Mouse (Mus musculus): ENCODE measurements around the gene Gramd1b. TPM values are rescaled to one million over a fixed set of nuclear protein-coding genes. Genes with fewer than 3 reads are reported as not detected.

Gene Gramd1b
- polyA plus RNA-seq, 1 experiment = 117 TPM

DNA sequence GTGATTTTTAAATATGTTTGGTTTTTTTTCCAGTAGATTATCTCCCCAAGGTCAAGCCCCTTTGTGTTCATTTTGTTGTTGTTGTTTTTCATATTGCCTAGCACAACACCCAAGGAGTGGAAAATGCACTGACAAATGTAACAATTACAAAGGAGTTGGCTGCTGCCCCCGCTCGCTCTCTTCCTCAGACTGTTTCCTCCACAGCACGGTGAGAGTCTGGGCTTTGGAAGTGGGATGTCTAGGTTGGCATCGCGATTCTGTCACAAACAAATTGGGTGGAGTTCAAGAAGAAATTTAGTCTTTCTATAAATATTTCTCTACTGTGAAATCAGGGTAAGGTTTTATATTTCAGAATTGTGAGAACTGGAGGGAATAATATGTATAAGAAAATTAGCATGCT, 26.6 kb upstream of the Gramd1b start:
- no peak overlapping the region for H3K4me3 ChIP-seq (ENCODE audit: insufficient read depth, low read depth, low read length)
- H3K4me1 ChIP-seq (ENCODE audit: control insufficient read depth, insufficient read depth, low read length) = peaks cover 7% of the 10 kb centered on the region; the same call in 1 of the 2 replicates
- 50% methylated on average over 5 of the region's 5 CpGs for WGBS

DNA sequence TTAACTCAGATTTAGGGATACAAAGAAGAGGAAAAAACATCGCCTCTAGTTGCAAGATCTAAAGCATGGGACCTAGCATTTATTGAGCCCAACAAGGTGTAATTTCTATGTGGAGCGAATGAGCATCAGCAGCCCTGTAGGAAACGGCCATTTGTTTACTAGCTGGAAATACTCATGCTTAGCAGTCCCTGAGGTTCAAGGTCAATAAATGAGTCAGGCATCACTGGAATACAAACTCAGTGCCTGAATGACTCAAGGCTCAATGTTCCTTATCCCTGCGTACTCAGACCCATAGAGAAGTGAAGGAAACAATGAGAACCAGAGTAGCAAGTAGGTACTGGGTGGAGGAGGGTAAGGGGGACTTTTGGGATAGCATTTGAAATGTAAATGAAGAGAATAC, 25.2 kb upstream of the Gramd1b start:
- TF ChIP-seq CTCF (IDR thresholded peaks at IDR 0.05; ENCODE audit: insufficient read depth, low read depth, low read length) = no peak
- TF ChIP-seq POLR2A (IDR thresholded peaks at IDR 0.05; ENCODE audit: insufficient read depth, low read depth, low read length) = no peak
- H3K4me1 ChIP-seq (ENCODE audit: control insufficient read depth, insufficient read depth, low read length) = peaks cover 7% of the 10 kb centered on the region; the same call in 1 of the 2 replicates
- no peak overlapping the region for H3K4me3 ChIP-seq (ENCODE audit: insufficient read depth, low read depth, low read length)
- 76% methylated on average over 4 of the region's 4 CpGs for WGBS
- H3K27ac ChIP-seq (ENCODE audit: insufficient read depth, low read depth, low read length) = no peak overlapping the region

More for the DNA sequence above, 26.6 kb upstream of the Gramd1b start:
- no peak overlapping the region for H3K27ac ChIP-seq (ENCODE audit: insufficient read depth, low read depth, low read length)
- no peak for TF ChIP-seq CTCF (IDR thresholded peaks at IDR 0.05; ENCODE audit: insufficient read depth, low read depth, low read length)
- TF ChIP-seq POLR2A (IDR thresholded peaks at IDR 0.05; ENCODE audit: insufficient read depth, low read depth, low read length) = no peak

DNA sequence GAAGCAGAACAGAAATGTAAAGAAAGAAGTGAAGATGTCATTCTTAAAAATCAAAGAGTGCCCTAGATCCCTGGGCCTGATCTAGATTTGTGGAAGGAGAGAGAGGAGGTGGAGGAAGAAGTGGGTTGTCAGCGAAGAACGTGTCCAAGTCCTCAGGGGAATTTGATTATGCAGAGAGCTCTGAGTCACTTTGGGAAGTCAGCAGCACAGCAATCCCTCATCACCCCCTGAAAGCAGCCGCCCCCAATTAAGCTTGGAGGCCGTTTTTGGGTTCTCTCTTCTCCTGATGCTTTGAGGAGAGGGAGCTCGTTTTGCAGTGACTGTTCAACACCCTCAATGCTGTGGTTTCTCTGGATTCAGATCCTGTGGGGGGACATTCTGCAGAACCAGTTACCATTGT, 24.1 kb upstream of the Gramd1b start:
- Histone ChIP-seq H3K27ac (ENCODE audit: insufficient read depth, low read depth, low read length) (no peak overlapping the region; the same call in 1 of the 2 replicates), H3K4me1 (ENCODE audit: control insufficient read depth, insufficient read depth, low read length) (peaks cover 7% of the 10 kb centered on the region; the same call in 1 of the 2 replicates), H3K4me3 (ENCODE audit: insufficient read depth, low read depth, low read length) (no peak overlapping the region)
- TF ChIP-seq CTCF (IDR thresholded peaks at IDR 0.05; ENCODE audit: insufficient read depth, low read depth, low read length) (no peak), POLR2A (IDR thresholded peaks at IDR 0.05; ENCODE audit: insufficient read depth, low read depth, low read length) (no peak)
- 20% methylated on average over 5 of the region's 5 CpGs for WGBS

DNA sequence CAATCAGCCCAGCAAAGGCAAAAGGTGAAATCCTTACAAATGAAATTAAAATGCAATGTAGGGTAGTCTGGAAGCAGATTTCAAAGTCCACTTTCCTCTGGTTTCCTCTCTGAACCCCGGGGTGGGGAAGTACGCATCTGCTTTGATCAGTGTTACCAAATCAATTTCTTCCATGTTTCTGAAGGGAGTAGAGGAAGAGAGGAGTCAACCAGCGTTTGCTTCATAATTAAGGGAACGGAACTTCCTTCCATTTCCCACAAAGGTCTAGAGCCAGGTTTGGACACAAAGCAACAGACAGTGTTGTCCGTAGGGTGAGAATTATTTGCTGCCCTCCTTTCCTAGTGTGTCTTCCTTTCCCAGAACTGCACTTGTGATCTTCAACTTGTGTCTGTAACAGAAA, 16.7 kb upstream of the Gramd1b start:
- Histone ChIP-seq H3K27ac (ENCODE audit: insufficient read depth, low read depth, low read length) (no peak overlapping the region), H3K4me3 (ENCODE audit: insufficient read depth, low read depth, low read length) (no peak overlapping the region), H3K4me1 (ENCODE audit: control insufficient read depth, insufficient read depth, low read length) (peaks cover 4% of the 10 kb centered on the region)
- 91% methylated on average over 5 of the region's 5 CpGs for WGBS
- TF ChIP-seq CTCF (IDR thresholded peaks at IDR 0.05; ENCODE audit: insufficient read depth, low read depth, low read length) (no peak), POLR2A (IDR thresholded peaks at IDR 0.05; ENCODE audit: insufficient read depth, low read depth, low read length) (no peak)

DNA sequence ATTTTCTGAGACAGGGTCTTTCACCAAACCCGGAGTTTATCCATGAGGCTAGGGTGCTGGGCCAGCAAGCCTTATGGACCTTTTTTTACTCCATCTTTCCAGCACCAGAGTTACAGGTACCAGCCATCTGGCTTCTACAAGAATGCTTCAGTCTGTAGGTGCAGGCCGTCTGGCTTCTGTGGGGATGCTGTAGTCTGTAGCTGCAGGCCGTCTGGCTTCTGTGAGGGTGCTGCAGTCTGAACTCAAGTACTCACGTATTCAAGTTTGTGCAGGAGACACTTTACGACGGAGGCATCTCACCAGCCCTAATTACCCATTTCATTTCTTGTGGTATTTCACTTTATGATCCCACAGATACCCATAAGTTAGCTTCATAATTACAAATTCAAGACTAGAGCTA, 14.0 kb upstream of the Gramd1b start:
- no peak for TF ChIP-seq CTCF (IDR thresholded peaks at IDR 0.05; ENCODE audit: insufficient read depth, low read depth, low read length)
- Histone ChIP-seq H3K27ac (ENCODE audit: insufficient read depth, low read depth, low read length) (no peak overlapping the region), H3K4me1 (ENCODE audit: control insufficient read depth, insufficient read depth, low read length) (peaks cover 4% of the 10 kb centered on the region), H3K4me3 (ENCODE audit: insufficient read depth, low read depth, low read length) (no peak overlapping the region)
- 95% methylated on average over 6 of the region's 6 CpGs for WGBS

DNA sequence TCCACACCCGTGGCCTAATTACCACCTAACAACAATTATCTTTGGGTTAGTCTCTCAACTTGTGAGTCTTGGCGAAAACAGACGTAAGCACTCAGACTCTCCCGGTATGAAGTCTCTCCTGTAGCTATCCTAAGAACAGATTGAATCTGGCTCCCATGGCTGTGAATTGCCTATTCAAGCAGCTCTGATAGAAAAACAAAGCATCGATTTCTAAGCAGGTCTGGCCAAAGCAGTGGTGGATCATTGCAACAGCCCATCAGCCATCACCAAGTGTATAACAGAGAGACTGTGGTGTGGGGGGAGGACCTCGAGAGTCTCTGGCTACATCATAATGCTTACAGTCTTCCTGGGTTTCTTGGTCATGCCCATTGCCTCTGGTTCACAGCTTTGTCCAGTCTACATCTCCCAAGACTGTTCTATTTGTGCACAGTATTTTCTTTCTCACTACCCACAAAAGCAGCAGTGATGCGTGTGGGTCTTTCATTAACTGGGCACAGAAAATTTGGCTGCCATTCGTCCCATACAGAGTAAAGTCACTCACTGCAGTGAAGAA, 8.5 kb upstream of the Gramd1b start:
- 54% methylated on average over 8 of the region's 8 CpGs for WGBS
- Histone ChIP-seq H3K27ac (ENCODE audit: insufficient read depth, low read depth, low read length) (no peak overlapping the region), H3K4me3 (ENCODE audit: insufficient read depth, low read depth, low read length) (no peak overlapping the region), H3K4me1 (ENCODE audit: control insufficient read depth, insufficient read depth, low read length) (peaks cover 3% of the 10 kb centered on the region; the same call in 1 of the 2 replicates)
- no peak for TF ChIP-seq POLR2A (IDR thresholded peaks at IDR 0.05; ENCODE audit: insufficient read depth, low read depth, low read length)
- TF ChIP-seq CTCF (IDR thresholded peaks at IDR 0.05; ENCODE audit: insufficient read depth, low read depth, low read length) = no peak

DNA sequence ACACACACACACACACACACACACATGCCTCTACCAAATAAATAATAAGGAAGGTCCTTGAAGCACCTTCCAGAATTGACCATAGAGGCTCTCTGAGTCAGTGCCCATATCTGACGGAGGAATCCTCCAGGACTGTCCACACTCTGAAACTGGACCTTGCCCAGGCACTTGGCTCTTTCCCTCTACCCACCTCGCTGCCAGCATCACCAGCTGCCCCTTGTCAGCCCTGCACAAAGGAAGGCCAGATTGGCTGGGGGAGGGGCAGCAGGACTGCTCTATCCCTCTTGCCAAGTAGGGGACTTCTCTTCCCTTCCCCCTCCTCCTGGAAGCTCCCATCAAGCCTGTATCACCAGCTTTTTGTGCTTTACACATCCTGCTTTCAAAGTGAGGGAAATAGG, 6.5 kb upstream of the Gramd1b start:
- 46% methylated on average over 2 of the region's 2 CpGs for WGBS
- Histone ChIP-seq H3K4me3 (ENCODE audit: insufficient read depth, low read depth, low read length) (no peak overlapping the region), H3K27ac (ENCODE audit: insufficient read depth, low read depth, low read length) (no peak overlapping the region), H3K4me1 (ENCODE audit: control insufficient read depth, insufficient read depth, low read length) (peaks cover 3% of the 10 kb centered on the region; the same call in 1 of the 2 replicates)
- TF ChIP-seq CTCF (IDR thresholded peaks at IDR 0.05; ENCODE audit: insufficient read depth, low read depth, low read length) (no peak), POLR2A (IDR thresholded peaks at IDR 0.05; ENCODE audit: insufficient read depth, low read depth, low read length) (no peak)

DNA sequence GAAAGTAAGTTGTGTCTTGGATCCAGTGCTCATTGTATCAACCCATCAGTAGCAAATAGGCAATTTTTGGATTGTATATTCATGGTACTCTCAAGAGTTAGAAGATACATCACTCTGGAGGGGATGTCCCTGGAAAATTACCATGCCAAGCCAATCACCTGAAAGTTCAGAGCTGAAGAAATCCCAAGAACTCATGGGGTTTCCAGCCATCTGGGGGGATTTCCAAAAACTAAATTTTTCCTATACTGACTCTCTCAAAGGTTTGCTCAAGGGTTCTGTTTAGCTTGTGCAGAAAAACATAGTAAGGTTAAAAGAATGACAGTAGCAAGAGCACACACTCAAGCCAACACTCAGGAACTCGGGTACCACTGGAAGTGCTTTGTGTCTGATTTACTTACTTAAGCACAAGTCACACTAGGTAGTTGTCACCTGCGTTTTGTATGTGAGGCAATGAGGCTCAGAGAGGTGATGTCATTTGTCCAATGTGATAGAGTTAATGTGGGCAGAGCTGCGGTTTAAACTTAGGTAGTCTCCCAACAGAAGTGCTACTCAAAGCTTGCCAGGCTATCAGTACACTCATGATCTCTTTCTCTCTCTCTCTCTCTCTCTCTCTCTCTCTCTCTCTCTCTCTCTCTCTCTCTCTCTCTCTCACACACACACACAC, 6.0 kb upstream of the Gramd1b start:
- H3K4me1 ChIP-seq (ENCODE audit: control insufficient read depth, insufficient read depth, low read length) = peaks cover 3% of the 10 kb centered on the region; the same call in 1 of the 2 replicates
- TF ChIP-seq POLR2A (IDR thresholded peaks at IDR 0.05; ENCODE audit: insufficient read depth, low read depth, low read length) = no peak
- TF ChIP-seq CTCF (IDR thresholded peaks at IDR 0.05; ENCODE audit: insufficient read depth, low read depth, low read length) = no peak
- no peak overlapping the region for H3K4me3 ChIP-seq (ENCODE audit: insufficient read depth, low read depth, low read length)
- 80% methylated on average over 3 of the region's 3 CpGs for WGBS
- H3K27ac ChIP-seq (ENCODE audit: insufficient read depth, low read depth, low read length) = no peak overlapping the region

DNA sequence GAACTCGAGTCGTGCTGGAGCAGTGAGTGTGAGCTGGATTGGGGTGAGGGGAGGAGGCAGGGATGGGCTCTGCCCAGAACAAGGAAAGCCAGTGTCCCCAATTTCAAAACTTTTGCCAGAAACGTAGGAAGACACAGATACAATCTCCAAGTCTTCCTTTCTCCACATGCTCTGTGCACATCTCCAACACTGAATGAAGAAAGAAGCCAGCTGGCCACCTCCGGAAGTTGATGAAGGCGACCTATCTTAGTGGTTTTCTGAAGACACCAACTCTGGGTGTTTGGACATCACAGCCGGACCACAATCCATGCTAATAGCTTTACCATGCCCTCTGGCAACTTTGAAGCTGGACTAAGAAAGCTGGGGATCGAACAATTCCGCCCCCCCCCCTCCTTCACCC, 647 bp downstream of the Gramd1b start:
- no peak overlapping the region for H3K27ac ChIP-seq (ENCODE audit: insufficient read depth, low read depth, low read length)
- TF ChIP-seq POLR2A (IDR thresholded peaks at IDR 0.05; ENCODE audit: insufficient read depth, low read depth, low read length) (no peak), CTCF (IDR thresholded peaks at IDR 0.05; ENCODE audit: insufficient read depth, low read depth, low read length) (no peak)
- 52% methylated on average over 8 of the region's 8 CpGs for WGBS
- H3K4me3 ChIP-seq (ENCODE audit: insufficient read depth, low read depth, low read length) = peak overlapping the region; percentile 46
- peaks cover 4% of the 10 kb centered on the region; the same call in 1 of the 2 replicates for H3K4me1 ChIP-seq (ENCODE audit: control insufficient read depth, insufficient read depth, low read length)
